Mouse (Mus musculus) left cerebral cortex, postnatal 10 days (tissue): Measurements from ENCODE around the gene Wscd1. TPM values are rescaled to one million over a fixed set of nuclear protein-coding genes. Genes with fewer than 3 reads are reported as not detected.
"Not testable (repeated sequence)": the region's sequence is repeated elsewhere in the genome, so short reads cannot be mapped to it uniquely, and the experiment has no call there.

Source experiments
- DNase-seq, 2 experiments: peaks; one replicate each; pipeline ENCODE4 v3.0.0; 2021 to 2022; ENCODE audit warnings: low spot score in 2 of 2, mixed read lengths in 1 of 2; ENCODE audit errors: extremely low spot score in 1 of 2
- intact Hi-C: fragments of 180-260 bp; cut with DNase I; formaldehyde crosslinking; loops from one replicate; pipeline ENCODE4 v1.15.1; 2025
- total RNA-seq, 2 experiments: library from RNA; stranded (reverse); gene quantifications; 2 replicates each; pipeline ENCODE4 v1.2.3; 2021

The Wscd1 gene
- total RNA-seq, 2 experiments from 2014 or later: 65.2 to 69.8 TPM

DNA sequence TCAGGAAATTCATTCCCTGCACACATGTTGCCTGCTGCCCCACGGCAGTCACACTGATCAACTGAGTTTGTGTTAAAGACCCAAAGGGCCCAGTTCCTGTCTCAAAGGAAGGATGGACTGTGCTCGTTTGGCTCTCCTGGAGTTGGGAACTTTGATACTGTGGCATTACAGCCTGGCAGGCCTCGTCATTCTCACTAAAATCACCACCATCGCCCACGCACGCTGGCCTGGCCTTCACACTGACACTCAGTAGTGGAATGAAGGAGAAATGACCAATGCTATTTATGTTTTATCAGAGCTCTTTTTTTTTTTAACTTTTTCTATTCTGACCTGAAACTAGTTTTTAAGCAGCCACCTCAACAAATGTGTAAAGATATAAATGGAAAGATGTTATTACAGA is 65.6 kb downstream of the Wscd1 start:
- intact Hi-C loops: no loop called here
- DNase-seq: no peak

DNA sequence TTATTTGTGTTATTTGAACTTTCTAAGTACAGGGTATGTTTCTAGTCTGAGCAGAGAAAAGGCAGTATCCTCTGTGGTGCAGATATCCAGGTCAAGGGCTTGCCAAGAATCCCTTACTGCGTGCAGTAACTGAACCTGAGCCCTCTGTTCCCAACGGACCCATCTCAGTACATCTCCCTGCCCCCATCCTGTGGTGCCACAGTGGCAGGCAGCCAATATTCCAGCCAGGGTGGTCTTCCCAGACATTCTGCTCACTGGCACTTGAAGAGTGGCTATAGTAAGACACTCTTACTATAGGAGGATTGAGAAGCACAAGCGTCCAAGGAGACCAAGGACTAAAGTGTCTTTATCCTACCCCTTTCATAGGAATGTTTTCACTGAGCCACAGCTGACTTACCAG is 67.2 kb downstream of the Wscd1 start:
- DNase-seq: no peak
- intact Hi-C loops: no loop called here

DNA sequence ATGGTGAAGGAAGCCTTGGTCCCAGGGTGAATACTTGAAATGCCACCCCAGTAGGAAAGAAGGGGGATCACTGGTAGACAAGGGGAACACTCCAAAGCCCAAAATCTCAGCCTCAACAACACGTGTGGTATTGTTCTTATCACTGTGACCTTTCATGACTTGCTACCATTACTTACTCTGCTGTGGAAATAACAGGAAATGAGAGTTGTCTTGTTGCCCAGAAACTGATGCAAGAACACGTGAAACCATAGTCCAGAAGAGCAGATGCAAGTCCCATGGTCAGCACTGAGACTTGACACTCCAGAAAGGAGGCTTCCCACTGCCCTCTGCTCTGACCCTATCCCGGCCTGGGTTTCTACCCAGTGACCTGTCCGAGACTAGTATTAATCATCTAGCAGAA is 67.6 kb downstream of the Wscd1 start:
- DNase-seq: no peak
- intact Hi-C loops: no loop called here

DNA sequence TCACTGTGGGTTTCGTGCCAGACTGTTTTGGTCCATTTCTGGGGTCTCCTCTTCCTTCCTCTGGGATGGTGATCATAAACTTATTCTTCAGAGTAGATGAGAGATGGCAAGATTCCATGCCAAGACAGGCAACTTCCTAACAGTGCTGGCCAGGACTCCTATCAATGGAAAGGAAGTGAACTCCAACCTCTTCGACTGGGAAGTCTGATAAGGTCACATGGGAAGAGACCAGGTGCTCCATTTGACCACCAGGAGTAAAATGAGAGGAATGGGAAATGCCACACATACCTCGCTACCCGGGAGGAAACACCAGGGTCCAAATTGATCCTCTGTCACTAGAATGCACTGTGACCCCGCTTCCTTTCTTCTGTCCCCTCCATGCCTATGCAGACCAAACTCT is 68.4 kb downstream of the Wscd1 start:
- intact Hi-C loops: no loop called here
- no peak for DNase-seq

DNA sequence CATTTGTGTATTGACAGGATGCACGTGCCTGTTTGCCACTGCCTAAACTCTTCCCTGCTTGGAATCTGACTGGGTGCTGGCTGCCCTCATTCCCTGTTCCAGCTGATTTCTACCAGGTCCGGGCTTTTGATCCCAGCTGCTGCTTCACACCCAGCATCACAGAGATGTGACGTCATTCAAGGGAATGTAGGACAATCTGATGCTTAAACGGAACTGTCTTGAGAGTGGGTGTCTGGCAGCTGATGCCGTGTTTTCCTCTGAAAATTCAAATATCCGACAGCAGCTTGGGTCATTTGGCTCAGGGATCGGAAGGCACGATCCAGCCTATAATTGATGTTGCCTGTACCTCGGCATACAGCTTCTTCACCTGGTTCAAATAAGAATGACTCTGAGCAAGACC is 70.2 kb downstream of the Wscd1 start:
- DNase-seq: no peak
- intact Hi-C loops: no loop called here

DNA sequence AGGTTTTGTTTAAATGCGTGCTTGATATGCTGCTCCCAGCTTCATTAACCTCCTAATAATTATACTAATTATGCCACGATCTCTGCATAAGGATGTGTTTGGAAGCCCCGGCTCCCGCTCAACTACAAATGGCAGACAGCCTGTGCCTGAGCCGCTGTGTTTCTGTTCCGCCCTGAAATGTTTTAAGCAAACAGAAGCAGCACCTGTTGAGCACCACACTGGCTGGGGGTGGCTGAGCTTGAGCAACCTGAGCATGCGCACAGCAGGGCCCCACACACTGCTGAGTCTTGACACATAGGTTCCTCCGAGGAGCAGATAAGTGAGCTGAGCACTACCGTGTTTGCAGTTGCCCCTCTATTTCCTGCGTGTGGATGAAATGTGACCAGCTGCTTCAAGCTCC is 71.1 kb downstream of the Wscd1 start:
- peak; percentile 21 to 46 for DNase-seq
- intact Hi-C loops: no loop called here

DNA sequence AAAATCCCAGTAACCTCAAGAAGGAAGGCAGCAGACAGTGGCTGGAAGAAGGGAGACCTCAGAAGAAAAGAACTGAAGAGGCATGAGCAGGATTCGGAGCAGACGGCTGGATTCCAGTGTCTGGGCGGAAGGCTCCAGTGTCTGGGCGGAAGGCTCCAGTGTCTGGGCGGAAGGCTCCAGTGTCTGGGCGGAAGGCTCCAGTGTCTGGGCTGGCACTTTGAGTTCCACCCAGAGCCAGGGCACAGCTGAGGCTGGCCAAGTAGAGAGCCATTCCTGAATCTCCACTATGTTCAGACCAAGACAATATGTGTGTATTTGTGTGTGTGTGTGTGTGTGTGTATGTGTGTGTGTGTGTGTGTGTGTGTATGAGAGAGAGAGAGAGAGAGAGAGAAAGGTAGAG is 71.8 kb downstream of the Wscd1 start:
- intact Hi-C loops, DNase-seq: not testable (repeated sequence)

DNA sequence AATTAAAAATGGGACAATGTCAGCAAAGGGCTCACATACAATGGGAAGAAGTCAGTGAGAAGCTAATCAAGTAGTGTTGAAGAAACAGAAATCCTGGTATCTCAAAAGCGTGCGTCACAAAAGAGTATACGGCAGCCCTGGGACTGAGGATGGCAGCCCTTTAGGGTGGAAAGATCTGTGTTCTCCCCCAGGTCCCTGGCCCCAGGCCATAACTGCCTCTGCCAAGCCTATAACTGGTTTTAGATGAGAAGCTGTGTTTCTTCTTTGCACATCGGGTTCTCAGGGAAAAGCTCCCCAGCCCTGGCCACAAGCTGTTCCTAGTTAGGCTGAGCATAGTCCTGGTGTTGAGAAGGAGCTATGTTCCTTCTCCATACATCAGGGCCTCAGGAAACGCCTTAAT is 72.3 kb downstream of the Wscd1 start:
- DNase-seq: no peak
- intact Hi-C loops: no loop called here

DNA sequence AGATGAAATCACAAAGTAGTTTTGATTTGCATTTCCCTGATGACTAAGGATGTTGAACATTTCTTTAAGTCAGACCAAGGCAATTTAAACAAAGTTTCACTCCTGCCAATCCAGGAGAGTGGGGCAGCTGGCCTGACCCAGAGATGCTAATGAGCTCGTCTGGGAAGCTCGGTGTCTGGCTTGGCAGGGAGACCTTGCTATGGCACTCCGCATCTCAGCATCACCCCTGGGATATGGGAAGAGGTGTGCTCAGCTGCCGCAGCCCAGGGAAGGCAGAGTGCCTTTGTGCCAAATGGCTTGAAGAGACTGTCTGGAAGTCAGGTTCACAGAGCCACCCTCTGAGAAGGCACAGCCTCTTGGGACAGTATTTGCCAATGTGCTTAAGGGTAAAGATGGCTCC is 75.3 kb downstream of the Wscd1 start:
- intact Hi-C loops: no loop called here
- no peak for DNase-seq
